Mouse (Mus musculus) liver, adult 2 months (tissue): ENCODE results near the gene Sh3d19.

Source experiments
- CTCF ChIP-seq: fragments of 200-500 bp; IDR thresholded peaks from 2 replicates; pipeline ENCODE4 v1.5.1; 2011; ENCODE audit warnings: low read depth, low read length, control low read depth
- POLR2A ChIP-seq: fragments of 200-500 bp; IDR thresholded peaks from 2 replicates; pipeline ENCODE4 v1.6.1; 2011; ENCODE audit warnings: low read length, control low read depth; ENCODE audit not compliant: insufficient read depth; ENCODE audit errors: extremely low read depth

- TF ChIP-seq CTCF = no peak
- no peak for TF ChIP-seq POLR2A
Observed at GRCm38 (mm10) chr3:86168841-86169425, 198.0 kb downstream of the Sh3d19 start.
